Mouse (Mus musculus) cerebellum, adult 8-10 months (tissue): Measurements from ENCODE around the gene Pdss1.
"Not testable (repeated sequence)": the region's sequence is repeated elsewhere in the genome, so short reads cannot be mapped to it uniquely, and the experiment has no call there.

Experiments used
- DNase-seq: peaks from one replicate; pipeline ENCODE4 v3.0.0; 2022

The Pdss1 gene

DNA sequence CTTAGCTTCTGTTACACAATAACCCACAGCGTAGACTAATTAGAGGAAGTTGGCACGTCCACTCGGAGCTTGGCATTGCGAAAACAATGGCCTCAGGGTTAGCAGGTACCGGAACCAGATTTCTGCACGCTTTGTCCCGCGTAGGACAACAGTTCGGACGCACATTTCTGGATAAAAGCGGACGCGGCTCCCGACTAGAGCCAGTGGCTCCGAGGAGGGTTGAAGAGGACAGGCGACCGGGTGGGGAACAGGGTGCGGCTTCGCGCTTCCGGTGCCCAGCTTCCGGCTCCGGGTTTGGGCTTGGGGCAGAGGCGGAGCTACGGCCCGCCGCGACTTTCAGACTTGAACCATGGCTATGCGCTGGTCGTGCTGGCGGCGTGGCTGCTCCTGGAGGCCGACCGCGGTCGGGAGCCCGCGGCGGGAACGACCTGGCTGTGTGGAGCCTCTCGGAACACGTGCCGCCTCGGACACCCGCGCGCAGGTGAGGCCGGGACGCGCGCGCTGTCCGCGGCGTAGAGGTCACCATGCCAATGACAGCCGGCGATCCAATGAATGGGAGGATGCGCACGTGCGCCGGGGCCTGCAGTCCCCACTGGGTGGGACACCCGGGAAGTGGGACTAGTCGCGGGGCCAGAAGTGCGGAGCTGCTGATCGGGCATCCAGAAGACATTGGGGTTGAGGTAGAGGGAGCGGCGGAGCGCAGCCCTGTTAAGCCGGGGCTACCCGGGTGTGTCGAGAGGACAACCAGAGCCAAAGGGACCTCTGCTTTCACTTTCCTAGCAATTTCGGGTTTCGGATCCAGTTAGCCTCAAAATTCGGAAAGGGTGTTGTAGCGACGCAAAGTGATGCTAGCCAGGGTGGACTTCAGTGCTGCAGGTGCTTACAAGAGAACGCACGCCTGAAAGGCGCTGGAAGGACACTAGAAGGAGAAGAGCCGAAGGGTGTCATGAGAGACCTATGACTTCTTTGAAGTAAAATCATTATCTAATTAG lies at the start of gene Pdss1:
Gene Pdss1, plus strand, starts transcription at position 241 of the 992 bp plus-strand sequence.
- DNase-seq, result peak; percentile 90

DNA sequence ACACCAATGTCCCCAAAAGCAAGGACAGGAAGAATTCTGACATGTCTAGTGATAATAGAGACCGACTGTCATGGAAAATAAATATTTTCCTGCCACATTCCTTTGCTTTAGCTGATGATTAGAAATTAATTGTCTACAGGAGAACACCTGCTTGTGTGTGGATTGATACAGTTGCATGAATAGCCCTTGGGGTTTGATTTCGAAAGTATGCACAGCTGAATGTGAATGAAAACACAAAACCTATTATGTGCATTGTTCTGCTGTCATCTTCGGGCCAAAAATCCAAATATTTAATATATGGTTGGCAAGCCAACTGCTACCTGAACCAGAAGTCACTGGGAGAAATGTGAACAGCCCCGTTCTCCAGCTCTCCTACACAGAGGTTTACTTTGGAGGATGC lies 43.4 kb upstream of the Pdss1 start:
- DNase-seq, result no peak

DNA sequence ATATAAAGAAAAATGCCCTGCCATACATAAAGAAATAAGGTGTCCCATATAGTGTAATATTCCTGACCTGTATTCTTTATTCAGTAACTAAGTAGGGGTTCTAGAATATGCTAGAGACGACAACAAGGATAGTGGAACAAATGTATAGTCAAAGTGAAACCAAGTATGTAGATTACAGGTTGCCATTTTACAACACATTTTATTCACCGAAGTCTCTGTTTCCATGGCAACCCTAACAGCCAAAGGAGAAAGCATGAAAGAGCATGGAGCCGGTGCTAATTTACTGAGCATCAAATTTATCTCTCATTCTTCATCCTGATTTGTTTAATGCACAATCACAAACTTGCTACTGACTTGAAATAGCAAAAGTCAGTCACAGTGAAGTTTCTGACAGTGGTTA lies 37.8 kb upstream of the Pdss1 start:
- no peak for DNase-seq

DNA sequence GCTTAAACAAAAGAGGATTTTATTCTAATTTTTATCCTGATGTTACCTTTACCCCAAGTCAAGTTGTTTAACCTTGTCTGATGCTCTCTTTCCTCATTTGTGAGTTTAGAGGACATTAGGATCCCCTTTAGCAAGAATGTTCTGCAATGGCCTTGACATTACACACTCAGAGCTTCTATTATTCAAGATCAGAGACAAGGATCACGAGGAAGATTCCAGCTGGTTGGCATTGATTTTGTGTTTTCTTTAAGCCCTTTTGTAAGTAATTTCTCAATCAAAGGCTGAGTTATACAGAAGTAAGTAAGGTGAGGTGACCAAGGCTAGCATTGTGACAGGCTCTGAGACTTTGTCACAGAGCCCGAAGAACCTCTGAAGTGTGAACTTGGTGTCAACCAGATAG lies 33.1 kb upstream of the Pdss1 start:
- DNase-seq, result no peak

DNA sequence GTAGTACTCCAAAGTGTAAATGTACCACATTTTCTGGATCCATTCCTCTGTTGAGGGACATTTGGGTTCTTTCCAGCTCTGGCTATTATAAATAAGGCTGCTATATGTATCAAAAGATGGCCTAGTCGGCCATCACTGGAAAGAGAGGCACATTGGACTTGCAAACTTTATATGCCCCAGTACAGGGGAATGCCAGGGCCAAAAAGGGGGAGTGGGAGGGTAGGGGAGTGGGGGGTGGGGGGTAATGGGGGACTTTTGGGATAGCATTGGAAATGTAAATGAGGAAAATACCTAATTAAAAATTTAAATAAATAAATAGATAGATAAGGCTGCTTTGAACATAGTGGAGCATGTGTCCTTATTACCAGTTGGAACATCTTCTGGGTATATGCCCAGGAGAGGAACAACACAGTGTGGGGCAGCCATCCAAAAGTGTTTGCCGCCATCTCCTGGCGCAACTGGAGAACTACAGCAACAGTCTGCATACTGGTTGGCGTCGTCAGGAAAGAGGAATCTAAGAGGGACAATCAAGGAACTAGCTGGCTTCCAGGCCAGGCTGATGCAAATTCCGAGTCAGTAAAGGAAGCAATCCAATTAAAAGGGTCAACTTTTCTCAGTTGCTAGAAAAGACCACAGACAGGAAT lies 30.8 kb upstream of the Pdss1 start:
- peak; percentile 52 for DNase-seq

DNA sequence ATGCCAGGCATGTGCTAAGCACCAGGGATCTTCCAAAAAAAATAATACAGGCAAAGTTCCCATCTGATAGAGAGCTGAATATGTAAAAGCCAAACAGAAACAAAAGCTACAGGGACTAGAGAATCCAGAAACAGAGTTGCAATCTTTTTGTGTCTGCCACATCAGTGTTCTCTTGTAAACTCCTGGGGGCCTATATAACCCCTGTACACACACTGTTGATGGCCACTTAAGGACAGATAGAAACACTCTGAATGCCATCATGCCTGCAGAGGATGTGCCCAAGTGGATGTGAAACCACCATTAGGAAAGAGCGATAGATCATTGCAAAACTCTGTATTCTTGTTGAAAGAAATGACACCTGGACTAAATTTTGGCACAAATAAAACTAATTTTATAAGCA lies 29.5 kb upstream of the Pdss1 start:
- DNase-seq, result no peak

DNA sequence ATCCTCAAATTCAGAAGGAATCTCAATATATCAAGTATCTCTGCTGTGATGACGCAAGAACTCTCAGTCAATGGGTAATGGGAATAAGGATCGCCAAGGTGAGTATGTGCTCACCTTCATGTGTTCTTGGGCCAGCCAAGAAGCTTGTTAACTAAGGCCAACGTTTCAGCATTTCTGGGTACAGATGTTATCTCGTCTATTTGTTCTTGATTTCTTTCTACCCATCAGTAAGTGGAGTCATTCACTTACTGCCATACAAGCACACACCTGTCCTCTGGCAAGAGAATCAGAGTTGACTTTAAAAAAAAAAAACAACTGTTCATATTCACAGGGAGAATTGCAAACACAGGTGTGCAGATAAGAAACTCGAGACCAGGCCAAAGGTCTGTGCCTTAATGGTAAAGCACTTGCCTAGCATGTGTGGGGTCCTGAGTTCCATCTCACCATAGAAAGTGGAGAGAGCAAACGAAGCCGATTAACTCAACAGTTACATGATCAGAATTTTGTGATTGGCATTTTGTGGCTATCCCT lies 28.4 kb upstream of the Pdss1 start:
- no peak for DNase-seq

DNA sequence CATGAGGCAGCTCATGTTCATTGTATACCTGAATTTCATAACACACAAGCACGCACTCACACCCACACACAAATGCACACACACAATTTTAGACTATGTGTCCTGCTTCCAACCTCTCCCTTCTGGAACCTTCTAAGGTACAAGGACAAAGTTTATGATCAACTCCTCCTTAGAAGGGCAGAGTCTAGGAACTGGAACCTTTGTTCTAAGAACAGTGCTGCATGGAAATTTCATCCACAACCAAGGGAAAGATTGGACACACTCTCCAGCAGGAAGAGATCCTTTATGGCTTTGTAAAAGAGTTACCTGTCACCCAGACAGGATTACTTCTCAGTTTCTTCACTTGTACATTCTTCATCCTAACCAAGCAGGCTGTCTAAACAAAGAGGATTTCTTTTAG lies 22.2 kb upstream of the Pdss1 start:
- DNase-seq, result no peak

DNA sequence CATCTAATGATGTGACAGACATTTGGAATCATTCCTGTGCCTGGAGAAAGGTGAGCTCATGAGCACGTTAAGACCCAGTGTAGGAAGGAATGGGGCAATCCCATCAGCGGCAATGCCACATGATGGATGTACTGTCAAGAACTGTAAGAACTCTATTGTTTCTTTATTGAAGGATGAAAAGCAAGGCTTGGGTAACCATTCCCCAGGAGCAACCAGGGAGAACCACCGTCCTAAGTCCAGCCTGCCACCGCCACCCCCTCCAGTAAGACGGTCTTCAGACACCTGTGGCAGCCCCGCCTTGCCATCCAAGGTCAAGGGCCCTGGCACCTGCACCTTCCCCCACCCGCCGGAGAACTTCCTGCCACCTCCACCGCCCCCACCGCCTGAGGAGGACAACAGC lies 20.7 kb upstream of the Pdss1 start:
- DNase-seq, result no peak

DNA sequence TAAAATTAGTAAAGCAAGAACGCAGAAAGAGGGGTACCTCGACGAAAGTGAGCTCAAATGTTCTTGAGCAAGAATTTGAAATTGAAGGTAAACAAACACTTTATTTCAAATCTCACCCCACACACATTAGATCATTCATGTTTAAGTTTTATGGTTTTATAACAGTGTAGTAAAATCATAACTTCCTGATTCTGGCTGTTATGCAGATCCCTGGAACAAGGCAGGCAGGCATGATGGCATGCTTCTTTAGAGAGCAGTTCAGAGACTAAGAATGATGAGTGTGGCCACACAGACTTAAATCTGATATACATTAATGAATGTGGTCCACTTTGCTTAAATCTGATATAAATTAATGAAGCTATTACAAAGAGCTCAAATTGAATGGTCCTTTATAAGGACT lies 18.7 kb upstream of the Pdss1 start:
- no peak for DNase-seq

DNA sequence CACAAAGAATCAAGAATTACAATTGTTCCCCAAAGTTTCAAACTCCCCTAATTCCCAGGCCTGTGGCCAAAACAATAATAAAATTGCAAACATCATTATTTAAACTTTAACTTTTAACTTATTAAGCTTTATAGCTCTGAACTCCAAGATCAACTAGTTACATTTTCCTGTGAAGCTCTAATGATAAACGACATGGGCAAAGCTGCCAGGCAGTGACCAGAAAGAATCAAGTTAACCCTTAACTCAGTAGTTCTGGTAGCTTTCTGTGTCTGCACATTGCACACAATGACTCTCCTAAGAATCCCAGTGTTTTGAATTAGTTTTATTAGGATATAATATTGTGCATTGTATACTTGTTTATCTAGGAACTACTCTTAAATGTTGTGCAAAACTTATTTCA lies 16.5 kb upstream of the Pdss1 start:
- no peak for DNase-seq

DNA sequence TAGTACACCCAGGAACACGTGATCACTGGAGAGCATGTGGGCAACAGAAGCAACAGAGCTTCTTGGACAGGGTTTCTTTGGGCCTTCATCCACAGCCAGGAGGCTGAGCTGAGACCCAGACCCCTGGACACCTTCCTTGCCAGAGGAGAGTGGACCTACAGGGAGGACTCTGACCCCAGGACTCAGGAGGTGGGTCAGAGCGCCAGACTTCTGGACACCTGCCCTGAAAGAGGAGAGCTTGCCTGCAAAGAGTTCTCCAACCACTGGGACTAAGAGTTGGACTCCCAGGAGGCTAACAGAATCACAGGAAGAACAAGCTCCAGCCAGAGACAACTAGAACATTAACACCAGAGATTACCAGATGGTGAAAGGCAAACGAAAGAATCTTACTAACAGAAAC lies 14.6 kb upstream of the Pdss1 start:
- DNase-seq, result not testable (repeated sequence)

DNA sequence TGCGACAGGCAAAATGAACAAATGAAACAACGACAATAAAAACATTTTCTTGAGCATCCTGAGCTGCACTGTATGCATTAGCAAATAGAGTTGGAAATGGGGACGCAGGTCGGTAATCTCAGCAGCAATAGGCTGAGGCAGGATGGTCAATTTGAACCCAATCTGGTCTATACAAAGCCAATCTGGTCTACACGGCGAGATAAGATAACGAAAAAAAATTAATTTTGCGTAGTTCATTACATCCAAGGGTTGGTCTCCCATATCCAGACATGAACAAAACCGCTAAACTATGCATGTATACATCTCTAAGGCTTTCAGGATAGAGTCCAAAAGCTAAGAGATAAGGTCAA lies 415 bp upstream of the Pdss1 start:
- DNase-seq, result no peak

DNA sequence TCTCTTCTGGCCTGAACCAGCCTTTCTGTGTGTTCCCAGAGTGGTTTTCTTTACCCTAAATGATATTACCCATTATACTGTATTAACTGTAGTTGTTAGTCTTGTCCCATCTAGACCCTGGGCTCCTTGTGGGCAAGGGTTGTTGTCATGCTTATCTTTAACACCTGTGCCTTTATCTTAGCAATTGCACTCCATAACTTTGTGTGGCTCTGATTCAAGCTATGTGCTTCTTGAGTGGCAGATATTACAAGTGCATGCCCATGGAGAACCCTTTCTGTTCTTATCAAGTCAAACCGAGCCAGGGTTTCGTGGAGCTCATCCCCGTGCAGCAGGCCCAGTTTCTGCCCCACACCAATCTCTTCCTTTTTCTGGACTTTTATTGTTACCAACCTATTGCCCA lies 8.6 kb downstream of the Pdss1 start:
- no peak for DNase-seq

DNA sequence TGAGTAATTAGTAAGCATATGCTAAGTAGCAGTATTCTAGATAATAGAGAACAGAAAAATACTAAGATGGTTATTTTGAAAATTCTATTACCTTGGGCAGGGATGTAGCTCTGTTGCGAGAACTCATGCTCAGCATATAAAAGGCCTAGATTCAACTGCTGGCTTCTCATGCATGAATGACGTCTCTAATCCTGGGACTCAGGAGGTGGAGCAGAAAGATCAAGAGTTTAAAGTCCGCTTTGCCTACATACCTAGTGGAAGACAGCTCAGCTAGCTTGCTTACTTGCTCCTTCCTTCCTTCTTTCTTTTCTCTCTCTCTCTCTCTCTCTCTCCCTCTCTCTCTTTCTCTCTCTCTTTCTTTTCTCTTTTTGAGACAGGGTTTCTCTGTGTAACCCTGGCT lies 19.1 kb downstream of the Pdss1 start:
- DNase-seq, result no peak

DNA sequence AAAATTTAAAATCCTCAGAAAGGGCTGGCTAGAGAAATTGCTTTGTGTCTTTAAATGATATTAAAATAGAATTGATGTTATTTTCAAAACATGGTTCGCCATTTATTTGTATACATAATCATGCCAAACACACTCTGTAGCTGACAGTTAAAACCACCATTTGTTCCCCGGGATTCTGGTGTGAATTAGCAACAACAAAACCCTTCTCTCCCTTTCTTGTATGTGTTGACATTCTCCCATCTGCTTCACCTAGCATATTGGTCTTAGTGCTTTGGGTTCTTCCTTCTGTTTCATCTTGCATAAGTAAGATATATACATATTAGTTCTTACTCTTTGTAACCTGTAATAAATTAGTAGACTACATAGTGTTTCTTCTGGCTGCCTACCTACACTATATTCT lies 23.3 kb downstream of the Pdss1 start:
- DNase-seq, result no peak

DNA sequence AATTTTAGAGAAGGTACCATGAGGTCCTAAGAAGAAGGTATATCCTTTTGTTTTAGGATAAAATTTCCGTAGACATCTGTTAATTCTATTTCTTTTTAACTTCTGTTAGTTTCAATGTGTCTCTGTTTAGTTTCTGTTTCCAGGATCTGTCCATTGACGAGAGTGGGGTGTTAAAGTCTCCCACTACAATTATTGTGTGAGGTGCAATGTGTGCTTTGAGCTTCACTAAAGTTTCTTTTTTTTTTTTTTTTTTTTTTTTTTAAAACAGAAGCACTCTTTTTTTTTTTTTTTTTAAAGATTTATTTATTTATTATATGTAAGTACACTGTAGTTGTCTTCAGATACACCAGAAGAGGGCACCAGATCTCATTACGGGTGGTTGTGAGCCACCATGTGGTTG lies 30.6 kb downstream of the Pdss1 start:
- DNase-seq, result not testable (repeated sequence)

DNA sequence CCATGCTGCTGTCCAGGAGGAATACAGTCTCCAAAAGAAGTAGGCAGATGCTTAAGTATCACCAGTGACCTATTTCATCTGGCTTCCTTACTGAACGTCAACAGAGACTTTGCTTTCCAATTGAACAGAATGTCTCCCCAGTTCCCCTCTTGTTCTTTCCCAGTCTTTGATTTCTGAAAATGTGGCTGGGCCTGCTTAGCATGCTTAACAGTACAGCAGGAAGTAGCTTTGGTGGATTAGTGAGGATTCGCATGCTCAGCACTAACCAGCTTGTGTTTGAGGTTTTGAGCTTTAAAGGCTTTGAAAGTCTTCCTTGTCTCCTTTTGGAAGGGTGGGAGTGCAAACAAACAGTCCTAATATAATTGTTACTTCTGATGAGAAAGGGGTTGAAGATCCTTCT lies 32.9 kb downstream of the Pdss1 start:
- DNase-seq, result no peak

DNA sequence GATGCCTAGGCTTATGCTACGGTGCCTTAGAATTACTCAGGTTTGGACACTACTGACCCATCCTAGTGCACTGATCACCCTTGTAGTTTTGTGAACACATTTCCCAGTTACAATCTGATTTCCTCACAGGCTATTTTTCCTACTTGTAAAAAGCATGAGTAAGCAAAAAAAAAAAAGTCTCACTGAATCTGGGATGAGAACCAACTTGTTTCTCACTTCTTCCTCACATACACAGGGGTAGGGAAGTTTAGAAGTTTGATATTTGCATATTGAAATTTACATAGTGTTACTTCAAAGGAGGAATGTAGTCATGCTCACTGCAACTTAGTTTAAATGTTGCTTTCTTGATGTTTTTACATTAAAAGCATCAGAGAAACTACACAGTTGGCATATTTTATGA lies 38.2 kb downstream of the Pdss1 start:
- no peak for DNase-seq

DNA sequence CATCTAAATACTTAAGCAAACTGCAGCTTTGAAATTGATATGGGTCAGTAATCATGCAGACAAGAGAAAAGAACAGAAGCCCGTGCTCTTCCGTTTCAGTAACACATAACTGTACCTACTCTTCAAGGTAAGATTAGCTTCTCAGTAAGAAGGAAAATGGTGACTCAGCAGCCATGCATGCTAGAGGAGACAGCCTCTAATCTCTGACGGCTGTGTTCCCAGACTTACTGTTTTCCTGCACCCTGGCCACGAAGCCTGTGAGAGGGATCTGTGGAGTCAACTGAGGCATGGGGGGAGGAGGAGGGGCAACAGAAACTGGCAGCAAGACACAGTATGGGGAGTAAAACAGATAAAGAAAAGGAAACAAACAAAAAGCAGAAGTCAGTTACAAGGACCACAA lies 54.6 kb downstream of the Pdss1 start:
- DNase-seq, result no peak

DNA sequence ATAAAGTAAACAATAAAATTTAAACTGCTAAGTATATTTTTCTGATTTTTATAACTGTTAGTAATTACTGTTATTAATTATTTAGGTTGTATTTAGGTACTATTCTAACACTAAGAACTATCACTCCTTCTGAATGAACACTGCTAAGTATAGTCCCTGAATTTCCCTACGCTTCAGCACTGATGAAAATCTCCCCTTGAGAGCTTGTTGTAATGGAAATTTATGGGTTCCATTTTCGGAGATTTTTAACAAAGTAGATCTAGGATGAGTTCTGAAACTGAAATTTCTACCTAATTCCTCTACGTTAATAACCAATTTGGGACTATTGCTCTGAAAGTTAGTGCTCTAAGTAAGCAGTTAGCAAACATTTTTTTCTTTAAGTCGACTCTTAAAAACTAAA lies 59.0 kb downstream of the Pdss1 start:
- DNase-seq, result no peak

DNA sequence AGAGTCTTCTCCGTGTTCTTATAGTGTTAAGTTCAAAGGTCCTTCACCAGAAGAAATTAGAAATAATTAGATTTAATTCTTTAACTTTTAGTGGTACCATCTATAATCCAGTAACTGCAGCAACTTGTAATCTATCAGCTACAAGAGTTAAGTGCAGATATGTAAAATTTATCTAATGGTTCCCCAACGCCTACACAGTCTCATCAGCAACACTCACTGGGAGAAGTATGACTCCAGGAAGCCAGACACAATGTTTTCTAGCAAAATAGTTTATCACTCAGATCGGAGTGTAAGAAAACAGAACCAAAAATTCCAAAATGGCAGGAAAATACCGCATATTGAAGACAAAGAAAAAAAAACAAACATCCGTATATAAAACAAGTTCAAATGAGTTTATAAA lies 60.6 kb downstream of the Pdss1 start:
- DNase-seq, result no peak

DNA sequence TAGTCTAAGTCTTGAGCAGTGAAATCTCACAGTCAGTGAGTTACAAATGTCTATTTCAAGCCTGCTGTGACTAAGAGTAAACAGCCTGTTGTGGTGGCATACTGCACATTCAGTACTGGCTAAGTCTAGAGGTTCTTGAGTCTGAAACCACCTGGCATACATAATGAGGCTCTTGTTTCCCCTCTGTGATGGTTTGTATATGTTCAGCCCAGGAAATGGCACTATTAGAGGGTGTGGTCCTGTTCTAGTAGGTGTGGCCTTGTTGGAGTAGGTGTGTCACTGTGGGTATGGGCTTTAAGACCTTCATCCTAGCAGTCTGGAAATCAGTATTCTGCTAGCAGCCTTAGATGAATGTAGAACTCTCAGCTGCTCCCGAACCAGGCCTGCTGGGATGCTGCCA lies 62.1 kb downstream of the Pdss1 start:
- DNase-seq, result no peak

DNA sequence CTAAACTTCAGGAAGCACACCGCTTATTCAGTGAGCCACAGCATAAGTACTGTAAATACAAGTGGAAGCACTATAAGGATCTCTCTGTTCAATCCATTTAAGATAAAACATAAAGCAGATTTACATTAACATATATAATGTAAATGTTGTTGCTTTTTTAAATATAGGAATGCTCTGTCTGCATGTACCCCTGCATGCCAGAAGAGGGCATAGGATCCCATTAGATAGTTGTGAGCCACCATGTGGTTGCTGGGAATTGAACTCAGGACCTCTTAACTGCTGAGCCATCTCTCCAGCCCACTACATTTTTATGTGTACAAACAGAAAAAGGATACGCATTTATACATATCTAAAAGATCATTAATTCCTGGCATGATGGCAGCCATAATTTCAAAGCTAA lies 66.4 kb downstream of the Pdss1 start:
- DNase-seq, result no peak
